Mouse (Mus musculus): Measurements from ENCODE around the gene Dpp9. TPM values are rescaled to one million over a fixed set of nuclear protein-coding genes. Genes with fewer than 3 reads are reported as not detected.

Gene Dpp9
- total and polyA plus RNA-seq, 2 experiments from 2014 or later, result 19.0 to 31.3 TPM

GRCm38 (mm10) chr17:56137839-56138613 lies 80.7 kb downstream of the Dpp9 start:
- H3K4me1 ChIP-seq (ENCODE audit: insufficient read depth, low read length), result peaks cover 19% of the 10 kb centered on the region
- TF ChIP-seq CTCF (IDR thresholded peaks at IDR 0.05; ENCODE audit: low read depth), result no peak

More at GRCm38 (mm10) chr17:56137839-56138613, 80.7 kb downstream of the Dpp9 start:
- Histone ChIP-seq H3K9me3 (ENCODE audit: low read length) (no peaks in the 10 kb centered on the region), H3K27me3 (ENCODE audit: insufficient read depth, low read length) (no peaks in the 10 kb centered on the region), H3K9ac (replicated peaks; ENCODE audit: low read length) (no peak overlapping the region), H3K36me3 (ENCODE audit: insufficient read depth, low read length) (no peaks in the 10 kb centered on the region), H3K27ac (no peak overlapping the region), H3K4me3 (ENCODE audit: low read length) (peak overlapping the region; percentile 76), H3K4me2 (ENCODE audit: low read depth, low read length) (peak overlapping the region; percentile 81)
- ATAC-seq, result no peak
- no peak for DNase-seq (ENCODE audit: low spot score)
- WGBS, result 20% methylated on average over 25 of the region's 25 CpGs

MicroRNAs encoded within 50 kb of the gene (microRNA counts, 519-probe panel; counts per million panel counts)
- microRNA mmu-miR-7b, result 3,502 counts per million, percentile 59 among the panel's probes with 10 or more counts

Small RNA genes lying within 50 kb of the gene (microRNA-seq; reads per million reads assigned to microRNA genes)
- gene Gm44397, result 0 reads per million in 2 experiments
- gene Mir7b, result 1,574 to 1,825 reads per million in 2 experiments

Other genes with a start within 250 kb of the Dpp9 start
- 233 and 250 TPM in 2 replicates for gene Shd, start 248.4 kb downstream of the Dpp9 start, total RNA-seq (2014; rRNA removed)
- 150 and 152 TPM in 2 replicates for gene Shd, start 248.4 kb downstream of the Dpp9 start, polyA plus RNA-seq (2015; fragmentation: Nextera tagmentation; extraction: Ambion mirVana)
- 136 and 140 TPM in 2 replicates for gene Fsd1, start 232.4 kb downstream of the Dpp9 start, total RNA-seq (2014; rRNA removed)
- gene Fsd1, start 232.4 kb downstream of the Dpp9 start, polyA plus RNA-seq (2015; fragmentation: Nextera tagmentation; extraction: Ambion mirVana), result 178 and 193 TPM in 2 replicates
- gene Stap2, start 213.3 kb downstream of the Dpp9 start, total RNA-seq (2014; rRNA removed), result 5.4 and 5.9 TPM in 2 replicates
- 4.3 and 4.6 TPM in 2 replicates for gene Stap2, start 213.3 kb downstream of the Dpp9 start, polyA plus RNA-seq (2015; fragmentation: Nextera tagmentation; extraction: Ambion mirVana)
- 185 and 186 TPM in 2 replicates for gene Mpnd, start 213.2 kb downstream of the Dpp9 start, total RNA-seq (2014; rRNA removed)
- gene Mpnd, start 213.2 kb downstream of the Dpp9 start, polyA plus RNA-seq (2015; fragmentation: Nextera tagmentation; extraction: Ambion mirVana), result 106 and 107 TPM in 2 replicates
- gene Sh3gl1, start 182.3 kb downstream of the Dpp9 start, total RNA-seq (2014; rRNA removed), result 76.0 and 79.5 TPM in 2 replicates
- gene Sh3gl1, start 182.3 kb downstream of the Dpp9 start, polyA plus RNA-seq (2015; fragmentation: Nextera tagmentation; extraction: Ambion mirVana), result 84.5 and 87.6 TPM in 2 replicates
- 5.8 and 6.1 TPM in 2 replicates for gene Chaf1a, start 178.5 kb downstream of the Dpp9 start, total RNA-seq (2014; rRNA removed)
- gene Chaf1a, start 178.5 kb downstream of the Dpp9 start, polyA plus RNA-seq (2015; fragmentation: Nextera tagmentation; extraction: Ambion mirVana), result 4.5 and 5.3 TPM in 2 replicates
- 92.0 and 111 TPM in 2 replicates for gene Ubxn6, start 143.9 kb downstream of the Dpp9 start, total RNA-seq (2014; rRNA removed)
- 75.2 and 77.7 TPM in 2 replicates for gene Ubxn6, start 143.9 kb downstream of the Dpp9 start, polyA plus RNA-seq (2015; fragmentation: Nextera tagmentation; extraction: Ambion mirVana)
- 57.5 and 70.0 TPM in 2 replicates for gene Hdgfl2, start 139.3 kb downstream of the Dpp9 start, total RNA-seq (2014; rRNA removed)
- 109 and 119 TPM in 2 replicates for gene Hdgfl2, start 139.3 kb downstream of the Dpp9 start, polyA plus RNA-seq (2015; fragmentation: Nextera tagmentation; extraction: Ambion mirVana)
- gene Plin4, start 109.1 kb downstream of the Dpp9 start, total RNA-seq (2014; rRNA removed), result 0.61 and 0.99 TPM in 2 replicates
- 0.08 and 0.11 TPM in 2 replicates for gene Plin4, start 109.1 kb downstream of the Dpp9 start, polyA plus RNA-seq (2015; fragmentation: Nextera tagmentation; extraction: Ambion mirVana)
- 2.2 and 3.3 TPM in 2 replicates for gene Plin5, start 101.3 kb downstream of the Dpp9 start, total RNA-seq (2014; rRNA removed)
- 4.1 and 4.4 TPM in 2 replicates for gene Plin5, start 101.3 kb downstream of the Dpp9 start, polyA plus RNA-seq (2015; fragmentation: Nextera tagmentation; extraction: Ambion mirVana)
- 0.21 TPM in 1 of 2 replicates, not detected in the other for gene Lrg1, start 96.9 kb downstream of the Dpp9 start, total RNA-seq (2014; rRNA removed)
- gene Lrg1, start 96.9 kb downstream of the Dpp9 start, polyA plus RNA-seq (2015; fragmentation: Nextera tagmentation; extraction: Ambion mirVana), result 0.90 and 0.95 TPM in 2 replicates
- 91.6 and 97.5 TPM in 2 replicates for gene Sema6b, start 78.6 kb downstream of the Dpp9 start, total RNA-seq (2014; rRNA removed)
- gene Sema6b, start 78.6 kb downstream of the Dpp9 start, polyA plus RNA-seq (2015; fragmentation: Nextera tagmentation; extraction: Ambion mirVana), result 12.9 and 13.2 TPM in 2 replicates
- 14.4 and 17.8 TPM in 2 replicates for gene Tnfaip8l1, start 56.4 kb downstream of the Dpp9 start, total RNA-seq (2014; rRNA removed)
- gene Tnfaip8l1, start 56.4 kb downstream of the Dpp9 start, polyA plus RNA-seq (2015; fragmentation: Nextera tagmentation; extraction: Ambion mirVana), result 6.9 and 7.1 TPM in 2 replicates
- gene Mydgf, start 35.0 kb downstream of the Dpp9 start, total RNA-seq (2014; rRNA removed), result 58.1 and 59.0 TPM in 2 replicates
- gene Mydgf, start 35.0 kb downstream of the Dpp9 start, polyA plus RNA-seq (2015; fragmentation: Nextera tagmentation; extraction: Ambion mirVana), result 86.6 and 86.9 TPM in 2 replicates
- 47.0 and 49.2 TPM in 2 replicates for gene Fem1a, start 37.9 kb upstream of the Dpp9 start, total RNA-seq (2014; rRNA removed)
- gene Fem1a, start 37.9 kb upstream of the Dpp9 start, polyA plus RNA-seq (2015; fragmentation: Nextera tagmentation; extraction: Ambion mirVana), result 15.1 and 15.7 TPM in 2 replicates
- gene Ticam1, start 57.9 kb upstream of the Dpp9 start, total RNA-seq (2014; rRNA removed), result 3.1 and 3.4 TPM in 2 replicates
- 1.2 and 1.3 TPM in 2 replicates for gene Ticam1, start 57.9 kb upstream of the Dpp9 start, polyA plus RNA-seq (2015; fragmentation: Nextera tagmentation; extraction: Ambion mirVana)
- 12.4 and 13.9 TPM in 2 replicates for gene Plin3, start 74.0 kb upstream of the Dpp9 start, total RNA-seq (2014; rRNA removed)
- 16.0 and 17.0 TPM in 2 replicates for gene Plin3, start 74.0 kb upstream of the Dpp9 start, polyA plus RNA-seq (2015; fragmentation: Nextera tagmentation; extraction: Ambion mirVana)
- gene Arrdc5, start 81.4 kb upstream of the Dpp9 start, total RNA-seq (2014; rRNA removed), result not detected in 2 replicates
- gene Arrdc5, start 81.4 kb upstream of the Dpp9 start, polyA plus RNA-seq (2015; fragmentation: Nextera tagmentation; extraction: Ambion mirVana), result not detected in 2 replicates
- gene Uhrf1, start 84.4 kb upstream of the Dpp9 start, total RNA-seq (2014; rRNA removed), result 28.2 and 31.4 TPM in 2 replicates
- gene Uhrf1, start 84.4 kb upstream of the Dpp9 start, polyA plus RNA-seq (2015; fragmentation: Nextera tagmentation; extraction: Ambion mirVana), result 18.8 and 20.5 TPM in 2 replicates
- gene Kdm4b, start 107.2 kb upstream of the Dpp9 start, total RNA-seq (2014; rRNA removed), result 137 and 144 TPM in 2 replicates
- gene Kdm4b, start 107.2 kb upstream of the Dpp9 start, polyA plus RNA-seq (2015; fragmentation: Nextera tagmentation; extraction: Ambion mirVana), result 42.5 and 42.6 TPM in 2 replicates

Measured in hindbrain, postnatal 0 days (tissue).